Mouse (Mus musculus) ES-E14 (cell line): ENCODE data around the gene Sell. TPM values are rescaled to one million over a fixed set of nuclear protein-coding genes. Genes with fewer than 3 reads are reported as not detected.
A peak's percentile ranks its signal among the peaks of the same experiment; 100 is the strongest.
"Not testable (repeated sequence)": the region's sequence is repeated elsewhere in the genome, so short reads cannot be mapped to it uniquely, and the experiment has no call there.

Source experiments
- DNase-seq: peaks from one replicate; pipeline ENCODE4 v3.0.0-alpha.2; 2013; ENCODE audit warnings: low read depth, low spot score
- H3K27ac ChIP-seq: 2 replicates; pipeline ENCODE4 v1.5.1; 2012; ENCODE audit warnings: low read depth, mild to moderate bottlenecking, low read length, moderate library complexity, mixed read lengths; ENCODE audit not compliant: poor library complexity, insufficient read depth, severe bottlenecking
- H3K36me3 ChIP-seq: 2 replicates; pipeline ENCODE4 v1.6.1; 2012; ENCODE audit warnings: mild to moderate bottlenecking, low read length, moderate library complexity, mixed read lengths; ENCODE audit not compliant: control insufficient read depth, poor library complexity, insufficient read depth, severe bottlenecking
- H3K4me1 ChIP-seq, 2 experiments: fragments of 150-350 bp in 1 of 2; sonication (generic) in 1 of 2; 2 replicates each; pipeline ENCODE4 v1.6.1; 2012; ENCODE audit warnings: low read length in 2 of 2, mild to moderate bottlenecking in 1 of 2, mixed read lengths in 1 of 2; ENCODE audit not compliant: control insufficient read depth in 2 of 2, insufficient read depth in 2 of 2, poor library complexity in 1 of 2
- H3K4me3 ChIP-seq, 2 experiments: fragments of 150-350 bp in 1 of 2; sonication (generic) in 1 of 2; 2 replicates each; pipeline ENCODE4 v1.5.1; 2012; ENCODE audit warnings: low read length in 2 of 2, low read depth in 1 of 2, mild to moderate bottlenecking in 1 of 2, mixed read lengths in 1 of 2; ENCODE audit not compliant: insufficient read depth in 1 of 2, poor library complexity in 1 of 2, severe bottlenecking in 1 of 2
- H3K9ac ChIP-seq: 2 replicates; pipeline ENCODE4 v1.6.1; 2012; ENCODE audit warnings: low read depth, mild to moderate bottlenecking, low read length, mixed read lengths; ENCODE audit not compliant: poor library complexity, insufficient read depth, severe bottlenecking
- H3K9me3 ChIP-seq: fragments of 150-350 bp; sonication (generic); 2 replicates; pipeline ENCODE4 v1.6.1; 2012; ENCODE audit warnings: low read depth, mild to moderate bottlenecking, low read length; ENCODE audit not compliant: control insufficient read depth, insufficient read depth
- CHD2 ChIP-seq: IDR thresholded peaks from 2 replicates; pipeline ENCODE4 v1.6.1; 2014; ENCODE audit warnings: mild to moderate bottlenecking, low read depth, low read length, inconsistent platforms
- HCFC1 ChIP-seq: IDR thresholded peaks from 2 replicates; pipeline ENCODE4 v1.6.1; 2012; ENCODE audit warnings: low read length, inconsistent platforms, borderline replicate concordance; ENCODE audit not compliant: insufficient read depth
- MAFK ChIP-seq: IDR thresholded peaks from 2 replicates; pipeline ENCODE4 v1.6.1; 2014; ENCODE audit warnings: mild to moderate bottlenecking, low read depth, low read length, inconsistent platforms; ENCODE audit not compliant: insufficient read depth
- ZC3H11A ChIP-seq: IDR thresholded peaks from 2 replicates; pipeline ENCODE4 v1.6.1; 2012; ENCODE audit warnings: low read depth, mild to moderate bottlenecking, inconsistent platforms, low read length, borderline replicate concordance
- ZNF384 ChIP-seq: IDR thresholded peaks from 2 replicates; pipeline ENCODE4 v1.6.1; 2012; ENCODE audit warnings: low read depth, low read length, inconsistent platforms
- in situ Hi-C, 2 experiments: fragments of 600-800 bp; cut with MboI; formaldehyde crosslinking; loops; one replicate each; pipeline ENCODE4 v1.15.1; 2025; ENCODE audit warnings: low sequenced_read_pairs in 2 of 2, inconsistent platforms in 1 of 2; ENCODE audit not compliant: unreplicated experiment in 2 of 2
- total RNA-seq: library from RNA; depleted of rRNA; stranded (reverse); fragments of 300-350 nt; gene quantifications from 2 replicates; pipeline ENCODE4 v1.2.3, GENCODE M21; 2012; rRNA removed

Gene Sell
- 0.09 TPM in 1 of 2 replicates, not detected in the other for total RNA-seq

- TF ChIP-seq ZNF384 (no peak), ZC3H11A (no peak), HCFC1 (no peak), MAFK (no peak), CHD2 (no peak)
- in situ Hi-C loops = no loop called here
- no peak for DNase-seq
- Histone ChIP-seq H3K36me3 (no peaks in the 10 kb centered on the region), H3K4me1 (peaks cover 0 to 2% of the 10 kb centered on the region in 2 experiments; a peak in 1 of 4 replicates), H3K9ac (no peak within 1 kb of the TSS), H3K9me3 (no peaks in the 10 kb centered on the region), H3K4me3 (no peak within 1 kb of the TSS), H3K27ac (no peak within 1 kb of the TSS)
Observed at GRCm38 (mm10) chr1:164061925-164062324, at the start of gene Sell. Gene Sell, plus strand, starts transcription at chr1:164061982.

- Histone ChIP-seq H3K4me3 (no peak overlapping the region), H3K36me3 (no peaks in the 10 kb centered on the region), H3K27ac (no peak overlapping the region), H3K4me1 (peaks cover 2 to 4% of the 10 kb centered on the region in 2 experiments; a peak in 1 of 4 replicates), H3K9ac (no peak overlapping the region), H3K9me3 (no peaks in the 10 kb centered on the region)
- DNase-seq = no peak
- in situ Hi-C loops = no loop called here
- TF ChIP-seq CHD2 (no peak), HCFC1 (no peak), ZNF384 (no peak), MAFK (no peak), ZC3H11A (no peak)
Observed at GRCm38 (mm10) chr1:164014616-164015015, 47.2 kb upstream of the Sell start.

- Histone ChIP-seq H3K36me3 (no peaks in the 10 kb centered on the region), H3K9me3 (no peaks in the 10 kb centered on the region), H3K4me3 (0 out of 4 replicates have a peak overlapping the region, but pooled peaks of 1 of the 2 experiments have one; percentile 7), H3K27ac (no peak overlapping the region), H3K4me1 (peaks cover 6 to 10% of the 10 kb centered on the region in 2 experiments; a peak in 2 of 4 replicates), H3K9ac (no peak overlapping the region)
- in situ Hi-C loops = no loop called here
- DNase-seq = no peak
- TF ChIP-seq ZC3H11A = no peak
- TF ChIP-seq HCFC1 = no peak
- TF ChIP-seq MAFK = no peak
- TF ChIP-seq ZNF384 = no peak
- TF ChIP-seq CHD2 = no peak
Observed at GRCm38 (mm10) chr1:164018221-164018896, 43.4 kb upstream of the Sell start.

GRCm38 (mm10) chr1:164019789-164020188 is 42.0 kb upstream of the Sell start:
- Histone ChIP-seq H3K9me3 (no peaks in the 10 kb centered on the region), H3K4me3 (peak overlapping the region in 1 of 2 experiments; percentile 12; a peak in 1 of 4 replicates), H3K4me1 (peaks cover 6 to 7% of the 10 kb centered on the region in 2 experiments; a peak in 2 of 4 replicates), H3K9ac (no peak overlapping the region), H3K36me3 (no peaks in the 10 kb centered on the region), H3K27ac (peak overlapping the region; percentile 40; the same call in 1 of the 2 replicates)
- in situ Hi-C loops = no loop called here
- DNase-seq = no peak
- TF ChIP-seq CHD2 (0 out of 2 replicates have a peak, but pooled peaks have one; percentile 19), HCFC1 (no peak)

- peak overlapping the region; percentile 60; the same call in 1 of the 2 replicates for H3K27ac ChIP-seq
- H3K9me3 ChIP-seq, H3K4me1 ChIP-seq, H3K9ac ChIP-seq, DNase-seq, in situ Hi-C loops, H3K36me3 ChIP-seq: not testable (repeated sequence)
- H3K4me3 ChIP-seq = peak overlapping the region; percentile 18 to 27; a peak in 2 of 4 replicates
Observed at GRCm38 (mm10) chr1:164020746-164021145, 41.0 kb upstream of the Sell start.

- H3K36me3 ChIP-seq, H3K4me3 ChIP-seq, H3K9ac ChIP-seq, H3K9me3 ChIP-seq, DNase-seq, in situ Hi-C loops, H3K4me1 ChIP-seq, H3K27ac ChIP-seq: not testable (repeated sequence)
Observed at GRCm38 (mm10) chr1:164022106-164022505, 39.7 kb upstream of the Sell start.
